Mouse (Mus musculus): ENCODE results near the gene Nprl2. TPM values are rescaled to one million over a fixed set of nuclear protein-coding genes. Genes with fewer than 3 reads are reported as not detected.
A peak's percentile ranks its signal among the peaks of the same experiment; 100 is the strongest.
"Not testable (repeated sequence)": the region's sequence is repeated elsewhere in the genome, so short reads cannot be mapped to it uniquely, and the experiment has no call there.

Nprl2 gene
- polyA plus RNA-seq, 1 experiment from 2014 or later = 40.8 TPM

GRCm38 (mm10) chr9:107555701-107556100 is 13.7 kb downstream of the Nprl2 start:
- peaks cover 45% of the 10 kb centered on the region for H3K36me3 ChIP-seq
- H3K4me2 ChIP-seq (replicated peaks) = peak overlapping the region; percentile 83
- ATAC-seq (ENCODE audit: insufficient number of reproducible peaks, insufficient read depth, low FRiP score, low TSS enrichment) = no peak
- peak overlapping the region; percentile 79 for H3K9ac ChIP-seq
- peak overlapping the region; percentile 78 for H3K4me3 ChIP-seq
- peaks cover 46% of the 10 kb centered on the region for H3K4me1 ChIP-seq
- peak overlapping the region; percentile 94 for H3K27ac ChIP-seq
- 41% methylated on average over 2 of the region's 2 CpGs for WGBS
- H3K27me3 ChIP-seq = peaks cover 2% of the 10 kb centered on the region; the same call in 1 of the 2 replicates
- H3K9me3 ChIP-seq = no peaks in the 10 kb centered on the region

- peaks cover 40% of the 10 kb centered on the region for H3K4me1 ChIP-seq
- H3K9me3 ChIP-seq = no peaks in the 10 kb centered on the region
- H3K4me2 ChIP-seq (replicated peaks) = peak overlapping the region; percentile 83
- WGBS = 79% methylated on average over 3 of the region's 3 CpGs
- peak overlapping the region; percentile 78 for H3K4me3 ChIP-seq
- H3K36me3 ChIP-seq = peaks cover 51% of the 10 kb centered on the region
- no peaks in the 10 kb centered on the region for H3K27me3 ChIP-seq
- no peak for ATAC-seq (ENCODE audit: insufficient number of reproducible peaks, insufficient read depth, low FRiP score, low TSS enrichment)
- H3K27ac ChIP-seq = peak overlapping the region; percentile 43; the same call in 1 of the 2 replicates
- H3K9ac ChIP-seq = no peak overlapping the region
Observed at GRCm38 (mm10) chr9:107556346-107556745, 14.3 kb downstream of the Nprl2 start.

DNA sequence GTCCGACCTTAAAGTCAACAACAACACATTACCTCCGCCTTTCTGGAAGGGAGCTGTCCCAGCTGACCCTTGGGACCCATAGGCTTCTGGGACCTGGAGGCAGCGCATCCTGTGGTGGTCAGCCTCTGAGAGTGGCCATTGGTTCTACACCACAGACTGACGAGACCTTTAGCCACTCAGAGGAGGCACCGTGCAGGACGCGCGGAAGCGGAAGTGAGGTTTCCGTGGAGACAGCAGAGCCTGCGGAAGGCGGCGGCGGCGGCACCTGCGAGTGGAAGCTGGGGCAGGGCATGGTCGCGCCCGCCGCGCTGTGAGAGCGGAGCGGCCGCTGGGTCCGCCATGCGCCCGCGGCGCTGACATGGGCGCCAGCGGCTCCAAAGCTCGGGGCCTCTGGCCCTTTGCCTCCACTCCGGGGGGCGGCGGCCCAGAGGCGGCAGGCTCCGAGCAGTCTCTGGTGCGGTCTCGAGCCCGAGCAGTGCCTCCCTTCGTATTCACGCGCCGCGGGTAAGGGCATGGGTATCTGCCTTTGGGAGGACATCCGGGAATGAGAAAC is 21.1 kb downstream of the Nprl2 start, which contains the start of gene Tusc2:
Tusc2 (plus strand) TSS at position 227 of the 553 bp plus-strand sequence.
- Histone ChIP-seq H3K4me1 (peaks cover 25% of the 10 kb centered on the region), H3K4me2 (replicated peaks) (peak within 1 kb of the TSS; percentile 80), H3K4me3 (peak within 1 kb of the TSS; percentile 80), H3K27me3 (no peaks in the 10 kb centered on the region), H3K9me3 (no peaks in the 10 kb centered on the region), H3K36me3 (peaks cover 54% of the 10 kb centered on the region), H3K9ac (peak within 1 kb of the TSS; percentile 70), H3K27ac (peak within 1 kb of the TSS; percentile 64)
- ATAC-seq (ENCODE audit: insufficient number of reproducible peaks, insufficient read depth, low FRiP score, low TSS enrichment) = peak; percentile 91
- WGBS = 1% methylated on average over 46 of the region's 46 CpGs

DNA sequence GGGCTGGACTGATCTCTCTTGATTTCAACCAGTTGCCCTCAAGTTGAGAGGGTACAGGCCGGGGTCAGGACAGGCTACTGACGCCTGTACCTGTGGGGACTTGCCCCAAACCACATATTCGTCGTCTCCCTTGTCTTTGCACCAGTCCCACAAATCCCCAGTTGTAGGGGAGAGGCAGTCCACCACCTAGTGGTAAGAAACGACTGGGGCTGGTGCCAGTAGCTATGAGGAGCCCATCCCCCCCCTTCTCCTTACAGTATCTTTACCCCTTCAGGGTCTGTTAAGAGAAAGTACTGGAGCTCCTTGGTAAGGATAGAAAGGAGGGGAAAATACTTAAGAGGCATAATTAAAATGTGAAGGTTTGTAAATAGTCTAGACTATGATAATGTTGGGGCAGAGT is 23.5 kb downstream of the Nprl2 start:
- peaks cover 35% of the 10 kb centered on the region for H3K4me1 ChIP-seq
- not testable (repeated sequence) for H3K4me2 ChIP-seq (replicated peaks); H3K9ac ChIP-seq; H3K27me3 ChIP-seq; H3K9me3 ChIP-seq; H3K4me3 ChIP-seq; ATAC-seq (ENCODE audit: insufficient number of reproducible peaks, insufficient read depth, low FRiP score, low TSS enrichment)
- H3K36me3 ChIP-seq = peaks cover 33% of the 10 kb centered on the region
- peak overlapping the region; percentile 64; the same call in 1 of the 2 replicates for H3K27ac ChIP-seq
- WGBS = 43% methylated on average over 5 of the region's 5 CpGs

DNA sequence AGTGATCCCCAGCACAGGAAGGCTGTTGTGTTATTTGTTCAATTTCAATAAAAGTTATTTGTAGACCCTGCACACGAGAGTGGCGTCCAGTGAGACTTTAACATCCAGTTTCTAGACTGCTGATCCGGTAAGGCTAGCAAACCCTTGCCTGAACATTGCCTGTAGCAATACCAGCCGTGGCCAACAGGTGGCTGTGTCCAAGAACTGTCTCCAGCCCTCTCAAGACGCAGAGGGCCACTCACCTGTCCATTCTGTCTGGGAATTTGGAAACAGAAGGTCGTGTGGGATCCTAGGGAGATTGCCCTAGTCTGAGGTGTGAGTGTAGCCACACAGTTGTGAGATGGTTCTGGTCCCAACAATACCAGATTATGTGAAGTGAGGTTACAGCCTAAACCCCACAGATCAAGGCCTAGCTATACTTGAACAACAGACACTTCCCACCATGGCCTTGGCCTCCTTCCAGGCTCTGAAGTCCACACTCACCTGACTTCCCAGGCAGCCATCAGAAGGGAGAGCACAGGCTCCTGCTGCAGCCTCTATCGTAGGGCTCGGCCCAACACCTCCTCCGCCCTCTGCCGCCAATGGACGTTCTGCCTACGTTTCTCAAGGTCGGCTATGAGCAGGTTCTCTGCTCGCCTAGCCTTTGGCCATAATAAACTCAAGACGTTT is 24.1 kb downstream of the Nprl2 start:
- no peak overlapping the region for H3K4me3 ChIP-seq
- H3K4me1 ChIP-seq = peaks cover 42% of the 10 kb centered on the region
- 0 out of 2 replicates have a peak overlapping the region, but pooled peaks have one; percentile 3 for H3K9ac ChIP-seq
- WGBS = 59% methylated on average over 15 of the region's 15 CpGs
- no peak overlapping the region for H3K4me2 ChIP-seq (replicated peaks)
- peaks cover 33% of the 10 kb centered on the region for H3K36me3 ChIP-seq
- no peaks in the 10 kb centered on the region for H3K9me3 ChIP-seq
- peak overlapping the region; percentile 64 for H3K27ac ChIP-seq
- no peaks in the 10 kb centered on the region for H3K27me3 ChIP-seq
- ATAC-seq (ENCODE audit: insufficient number of reproducible peaks, insufficient read depth, low FRiP score, low TSS enrichment) = no peak

DNA sequence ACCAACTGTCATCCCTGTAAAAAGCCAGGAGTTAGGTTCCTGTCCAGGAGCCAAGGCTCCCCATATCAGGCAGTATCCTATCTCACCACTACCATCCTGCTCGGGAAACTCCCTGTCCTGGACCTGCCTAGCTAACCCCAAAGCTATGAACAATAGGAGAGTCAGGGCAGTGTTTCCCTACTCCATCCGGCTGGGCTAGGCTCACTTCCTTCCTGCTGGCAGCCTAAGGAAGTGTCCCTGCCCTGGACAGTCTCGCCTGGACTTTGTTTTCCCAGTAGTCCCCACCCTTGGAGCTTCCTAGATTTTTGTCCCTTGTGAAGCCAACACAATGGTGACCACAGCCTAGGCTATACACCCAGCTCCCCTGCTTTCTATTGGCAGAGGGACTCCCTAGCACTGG is 24.8 kb downstream of the Nprl2 start:
- H3K4me1 ChIP-seq = peaks cover 47% of the 10 kb centered on the region
- H3K27ac ChIP-seq = peak overlapping the region; percentile 64; the same call in 1 of the 2 replicates
- H3K4me3 ChIP-seq = no peak overlapping the region
- no peaks in the 10 kb centered on the region for H3K9me3 ChIP-seq
- no peak overlapping the region for H3K9ac ChIP-seq
- no peaks in the 10 kb centered on the region for H3K27me3 ChIP-seq
- 57% methylated on average over 3 of the region's 3 CpGs for WGBS
- ATAC-seq (ENCODE audit: insufficient number of reproducible peaks, insufficient read depth, low FRiP score, low TSS enrichment) = no peak
- 0 out of 2 replicates have a peak overlapping the region, but pooled peaks have one; percentile 86 for H3K4me2 ChIP-seq (replicated peaks)
- H3K36me3 ChIP-seq = peaks cover 33% of the 10 kb centered on the region

DNA sequence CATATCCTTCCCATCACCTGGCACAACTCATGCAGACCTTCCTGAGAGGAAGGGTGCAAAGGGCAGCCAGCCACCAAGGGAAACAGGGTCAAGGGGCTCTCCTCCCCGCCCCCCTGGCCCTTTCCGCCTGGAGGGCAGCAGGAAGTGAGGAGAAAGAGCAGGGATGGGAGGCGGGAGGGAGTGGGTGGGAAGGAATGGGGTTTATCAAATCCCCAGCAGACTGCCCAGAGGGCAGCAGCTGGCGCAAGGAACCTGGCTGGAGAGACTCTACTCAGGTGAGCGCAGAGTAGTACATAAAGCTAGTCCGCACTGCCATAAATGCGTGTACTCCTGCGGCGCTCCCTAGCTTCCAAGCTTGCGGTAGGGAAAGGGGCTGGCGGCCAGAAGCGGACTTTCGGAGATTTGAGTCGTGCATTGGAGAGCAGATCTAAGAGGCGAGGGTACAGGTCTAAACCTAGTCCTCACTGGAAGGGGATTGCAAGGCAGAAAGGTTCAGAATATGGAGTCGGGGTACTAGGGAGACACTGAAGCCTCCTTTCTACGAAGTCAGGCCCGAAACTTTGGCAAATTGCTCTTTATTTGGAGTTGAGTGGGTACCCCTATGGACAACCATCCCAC is 25.8 kb downstream of the Nprl2 start, which contains the start of gene Hyal2:
Hyal2 (plus strand) TSS at position 244 of the 618 bp plus-strand sequence.
- 7% methylated on average over 18 of the region's 18 CpGs for WGBS
- Histone ChIP-seq H3K9me3 (no peaks in the 10 kb centered on the region), H3K36me3 (peaks cover 38% of the 10 kb centered on the region), H3K9ac (peak within 1 kb of the TSS; percentile 84), H3K4me1 (peaks cover 42% of the 10 kb centered on the region), H3K4me2 (replicated peaks) (peak within 1 kb of the TSS; percentile 86), H3K27ac (peak within 1 kb of the TSS; percentile 88), H3K27me3 (no peaks in the 10 kb centered on the region), H3K4me3 (peak within 1 kb of the TSS; percentile 89)
- no peak for ATAC-seq (ENCODE audit: insufficient number of reproducible peaks, insufficient read depth, low FRiP score, low TSS enrichment)

- H3K9me3 ChIP-seq = no peaks in the 10 kb centered on the region
- peak overlapping the region; percentile 89 for H3K4me3 ChIP-seq
- ATAC-seq (ENCODE audit: insufficient number of reproducible peaks, insufficient read depth, low FRiP score, low TSS enrichment) = peak; percentile 83
- H3K36me3 ChIP-seq = peaks cover 46% of the 10 kb centered on the region
- H3K27me3 ChIP-seq = no peaks in the 10 kb centered on the region
- peak overlapping the region; percentile 86 for H3K4me2 ChIP-seq (replicated peaks)
- H3K27ac ChIP-seq = peak overlapping the region; percentile 88
- WGBS = under 1% methylated on average over 41 of the region's 41 CpGs
- H3K9ac ChIP-seq = peak overlapping the region; percentile 84
- peaks cover 40% of the 10 kb centered on the region for H3K4me1 ChIP-seq
Observed at GRCm38 (mm10) chr9:107568331-107569261, 26.6 kb downstream of the Nprl2 start.

DNA sequence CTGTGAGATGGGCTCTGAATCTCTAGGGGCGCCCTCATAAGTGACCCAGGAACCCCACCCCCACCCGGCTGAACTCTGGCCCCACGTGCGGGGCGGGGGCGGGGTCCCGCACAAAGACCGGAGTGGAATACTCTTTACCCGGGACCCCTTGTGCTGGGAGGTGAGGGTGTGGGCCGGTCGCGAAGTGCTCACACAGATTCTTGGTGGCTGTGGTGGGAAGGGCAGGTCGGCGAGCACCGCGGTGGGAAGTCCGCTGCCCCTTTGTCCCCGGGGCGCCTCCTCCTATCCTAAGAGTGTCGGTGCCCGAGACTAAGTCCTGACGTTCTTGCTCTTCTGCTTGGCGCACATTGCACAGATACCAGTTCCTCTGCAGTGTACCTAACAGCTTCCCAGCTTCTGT is 27.2 kb downstream of the Nprl2 start:
- Histone ChIP-seq H3K4me2 (replicated peaks) (peak overlapping the region; percentile 86), H3K36me3 (peaks cover 50% of the 10 kb centered on the region), H3K27me3 (no peaks in the 10 kb centered on the region), H3K9me3 (no peaks in the 10 kb centered on the region), H3K9ac (peak overlapping the region; percentile 84), H3K4me1 (peaks cover 33% of the 10 kb centered on the region), H3K27ac (peak overlapping the region; percentile 88), H3K4me3 (peak overlapping the region; percentile 89)
- WGBS = 0% methylated on average over 23 of the region's 23 CpGs
- ATAC-seq (ENCODE audit: insufficient number of reproducible peaks, insufficient read depth, low FRiP score, low TSS enrichment) = peak; percentile 1; the same call in 1 of the 2 replicates

- H3K36me3 ChIP-seq = peaks cover 53% of the 10 kb centered on the region
- 47% methylated on average over 13 of the region's 13 CpGs for WGBS
Observed at GRCm38 (mm10) chr9:107570016-107570415, 28.0 kb downstream of the Nprl2 start.

GRCm38 (mm10) chr9:107570845-107571244 is 28.8 kb downstream of the Nprl2 start:
- Histone ChIP-seq H3K4me3 (peak overlapping the region; percentile 89), H3K9ac (peak overlapping the region; percentile 84), H3K27ac (no peak overlapping the region), H3K27me3 (no peaks in the 10 kb centered on the region), H3K9me3 (no peaks in the 10 kb centered on the region), H3K4me1 (peaks cover 32% of the 10 kb centered on the region), H3K4me2 (replicated peaks) (peak overlapping the region; percentile 86), H3K36me3 (peaks cover 47% of the 10 kb centered on the region)
- 92% methylated on average over 21 of the region's 21 CpGs for WGBS
- no peak for ATAC-seq (ENCODE audit: insufficient number of reproducible peaks, insufficient read depth, low FRiP score, low TSS enrichment)

More at GRCm38 (mm10) chr9:107570016-107570415, 28.0 kb downstream of the Nprl2 start:
- H3K4me3 ChIP-seq = peak overlapping the region; percentile 89
- H3K4me2 ChIP-seq (replicated peaks) = peak overlapping the region; percentile 86
- H3K9ac ChIP-seq = peak overlapping the region; percentile 84
- peaks cover 32% of the 10 kb centered on the region for H3K4me1 ChIP-seq
- H3K27ac ChIP-seq = peak overlapping the region; percentile 88
- H3K27me3 ChIP-seq = no peaks in the 10 kb centered on the region
- ATAC-seq (ENCODE audit: insufficient number of reproducible peaks, insufficient read depth, low FRiP score, low TSS enrichment) = no peak
- H3K9me3 ChIP-seq = no peaks in the 10 kb centered on the region
